Mouse (Mus musculus): ENCODE measurements at regions not wholly inside any gene's neighbourhood (a gene's known extent, or its start where the extent isn't known, plus 50 kb on each side); places are given as distances from the start of the nearest gene placed in this dataset.

GRCm38 (mm10) chr9:43466883-43467282 is 156.2 kb downstream of the Trim29 start:
- Histone ChIP-seq H3K4me1 (replicated peaks) (no peaks in the 10 kb centered on the region; the same call in none of the 2 replicates), H3K9ac (no peak overlapping the region), H3K27ac (replicated peaks) (no peak overlapping the region), H3K27me3 (no peaks in the 10 kb centered on the region), H3K9me3 (replicated peaks) (no peaks in the 10 kb centered on the region), H3K4me2 (no peak overlapping the region), H3K36me3 (replicated peaks) (no peaks in the 10 kb centered on the region), H3K4me3 (replicated peaks) (no peak overlapping the region)
- no peak for ATAC-seq (ENCODE audit: insufficient read depth)
- 27% methylated on average over 3 of the region's 3 CpGs for WGBS (ENCODE audit: insufficient replicate concordance)

GRCm38 (mm10) chr9:43469215-43469614 is 158.6 kb downstream of the Trim29 start:
- no peaks in the 10 kb centered on the region for H3K9me3 ChIP-seq (replicated peaks)
- H3K4me1 ChIP-seq (replicated peaks) = no peaks in the 10 kb centered on the region; the same call in none of the 2 replicates
- no peak overlapping the region for H3K9ac ChIP-seq
- no peak for ATAC-seq (ENCODE audit: insufficient read depth)
- whole genome bisulfite sequencing (ENCODE audit: insufficient replicate concordance) = 64% methylated on average over 10 of the region's 10 CpGs
- no peak overlapping the region for H3K27ac ChIP-seq (replicated peaks)
- H3K4me3 ChIP-seq (replicated peaks) = no peak overlapping the region
- no peaks in the 10 kb centered on the region for H3K27me3 ChIP-seq
- H3K36me3 ChIP-seq (replicated peaks) = no peaks in the 10 kb centered on the region
- H3K4me2 ChIP-seq = no peak overlapping the region

- H3K9ac ChIP-seq = no peak overlapping the region
- no peaks in the 10 kb centered on the region for H3K9me3 ChIP-seq (replicated peaks)
- no peak for ATAC-seq (ENCODE audit: insufficient read depth)
- H3K27me3 ChIP-seq = no peaks in the 10 kb centered on the region
- H3K4me3 ChIP-seq (replicated peaks) = no peak overlapping the region
- no peak overlapping the region for H3K4me2 ChIP-seq
- WGBS (ENCODE audit: insufficient replicate concordance) = 44% methylated on average over 2 of the region's 2 CpGs
- H3K4me1 ChIP-seq (replicated peaks) = no peaks in the 10 kb centered on the region
- no peaks in the 10 kb centered on the region for H3K36me3 ChIP-seq (replicated peaks)
- no peak overlapping the region for H3K27ac ChIP-seq (replicated peaks)
These were observed 161.6 kb downstream of the Trim29 start for GRCm38 (mm10) chr9:43472231-43472630.

- Histone ChIP-seq H3K4me1 (replicated peaks) (no peaks in the 10 kb centered on the region), H3K4me2 (no peak overlapping the region), H3K27ac (replicated peaks) (no peak overlapping the region), H3K9me3 (replicated peaks) (no peaks in the 10 kb centered on the region), H3K27me3 (no peaks in the 10 kb centered on the region), H3K9ac (no peak overlapping the region), H3K4me3 (replicated peaks) (no peak overlapping the region), H3K36me3 (replicated peaks) (no peaks in the 10 kb centered on the region)
- ATAC-seq (ENCODE audit: insufficient read depth) = no peak
- 34% methylated on average over 1 of the region's 1 CpGs for WGBS (ENCODE audit: insufficient replicate concordance)
These were observed 162.5 kb downstream of the Trim29 start for GRCm38 (mm10) chr9:43473164-43473563.

GRCm38 (mm10) chr9:43473601-43474302 is 163.1 kb downstream of the Trim29 start:
- no peaks in the 10 kb centered on the region for H3K4me1 ChIP-seq (replicated peaks)
- H3K36me3 ChIP-seq (replicated peaks) = no peaks in the 10 kb centered on the region
- H3K27me3 ChIP-seq = no peaks in the 10 kb centered on the region
- H3K4me2 ChIP-seq = no peak overlapping the region
- no peaks in the 10 kb centered on the region for H3K9me3 ChIP-seq (replicated peaks)
- no peak overlapping the region for H3K27ac ChIP-seq (replicated peaks)
- ATAC-seq (ENCODE audit: insufficient read depth) = no peak
- no peak overlapping the region for H3K9ac ChIP-seq
- WGBS (ENCODE audit: insufficient replicate concordance) = 57% methylated on average over 16 of the region's 16 CpGs
- H3K4me3 ChIP-seq (replicated peaks) = no peak overlapping the region

- H3K27ac ChIP-seq (replicated peaks) = no peak overlapping the region
- ATAC-seq (ENCODE audit: insufficient read depth) = no peak
- WGBS (ENCODE audit: insufficient replicate concordance) = 49% methylated on average over 4 of the region's 4 CpGs
- H3K9me3 ChIP-seq (replicated peaks) = no peaks in the 10 kb centered on the region
- no peaks in the 10 kb centered on the region for H3K4me1 ChIP-seq (replicated peaks)
- no peak overlapping the region for H3K9ac ChIP-seq
- no peaks in the 10 kb centered on the region for H3K27me3 ChIP-seq
- no peak overlapping the region for H3K4me3 ChIP-seq (replicated peaks)
- H3K36me3 ChIP-seq (replicated peaks) = no peaks in the 10 kb centered on the region
- no peak overlapping the region for H3K4me2 ChIP-seq
These were observed 163.6 kb downstream of the Trim29 start for GRCm38 (mm10) chr9:43474303-43474643.

- no peak overlapping the region for H3K27ac ChIP-seq (replicated peaks)
- no peak overlapping the region for H3K9ac ChIP-seq
- H3K9me3 ChIP-seq (replicated peaks) = no peaks in the 10 kb centered on the region
- H3K27me3 ChIP-seq = no peaks in the 10 kb centered on the region
- H3K4me1 ChIP-seq (replicated peaks) = no peaks in the 10 kb centered on the region
- WGBS (ENCODE audit: insufficient replicate concordance) = 45% methylated on average over 3 of the region's 3 CpGs
- no peak overlapping the region for H3K4me3 ChIP-seq (replicated peaks)
- H3K36me3 ChIP-seq (replicated peaks) = no peaks in the 10 kb centered on the region
- H3K4me2 ChIP-seq = no peak overlapping the region
- no peak for ATAC-seq (ENCODE audit: insufficient read depth)
These were observed 170.4 kb downstream of the Trim29 start for GRCm38 (mm10) chr9:43480826-43481591.

GRCm38 (mm10) chr9:43482101-43483090 is 171.7 kb downstream of the Trim29 start:
- ATAC-seq (ENCODE audit: insufficient read depth) = no peak
- H3K9ac ChIP-seq = no peak overlapping the region
- H3K4me2 ChIP-seq = no peak overlapping the region
- H3K36me3 ChIP-seq (replicated peaks) = no peaks in the 10 kb centered on the region
- H3K4me3 ChIP-seq (replicated peaks) = no peak overlapping the region
- H3K9me3 ChIP-seq (replicated peaks) = no peaks in the 10 kb centered on the region
- H3K27me3 ChIP-seq = no peaks in the 10 kb centered on the region
- no peak overlapping the region for H3K27ac ChIP-seq (replicated peaks)
- 63% methylated on average over 11 of the region's 11 CpGs for WGBS (ENCODE audit: insufficient replicate concordance)
- H3K4me1 ChIP-seq (replicated peaks) = no peaks in the 10 kb centered on the region

GRCm38 (mm10) chr9:43483195-43483594 is 172.5 kb downstream of the Trim29 start:
- H3K27me3 ChIP-seq = no peaks in the 10 kb centered on the region
- H3K4me1 ChIP-seq (replicated peaks) = no peaks in the 10 kb centered on the region
- no peak overlapping the region for H3K9ac ChIP-seq
- 46% methylated on average over 2 of the region's 2 CpGs for WGBS (ENCODE audit: insufficient replicate concordance)
- no peaks in the 10 kb centered on the region for H3K9me3 ChIP-seq (replicated peaks)
- ATAC-seq (ENCODE audit: insufficient read depth) = no peak
- no peak overlapping the region for H3K4me2 ChIP-seq
- H3K27ac ChIP-seq (replicated peaks) = no peak overlapping the region
- no peak overlapping the region for H3K4me3 ChIP-seq (replicated peaks)
- H3K36me3 ChIP-seq (replicated peaks) = no peaks in the 10 kb centered on the region

GRCm38 (mm10) chr9:43483906-43484305 is 173.3 kb downstream of the Trim29 start:
- no peak for ATAC-seq (ENCODE audit: insufficient read depth)
- H3K27me3 ChIP-seq = no peaks in the 10 kb centered on the region
- WGBS (ENCODE audit: insufficient replicate concordance) = 49% methylated on average over 2 of the region's 2 CpGs

GRCm38 (mm10) chr9:43486704-43487103 is 176.1 kb downstream of the Trim29 start:
- H3K9ac ChIP-seq = no peak overlapping the region
- no peak for ATAC-seq (ENCODE audit: insufficient read depth)
- no peak overlapping the region for H3K27ac ChIP-seq (replicated peaks)
- H3K4me2 ChIP-seq = no peak overlapping the region
- no peaks in the 10 kb centered on the region for H3K36me3 ChIP-seq (replicated peaks)
- H3K4me1 ChIP-seq (replicated peaks) = no peaks in the 10 kb centered on the region
- WGBS (ENCODE audit: insufficient replicate concordance) = 45% methylated on average over 4 of the region's 4 CpGs
- H3K9me3 ChIP-seq (replicated peaks) = no peaks in the 10 kb centered on the region
- H3K27me3 ChIP-seq = no peaks in the 10 kb centered on the region
- H3K4me3 ChIP-seq (replicated peaks) = no peak overlapping the region

More at GRCm38 (mm10) chr9:43483906-43484305, 173.3 kb downstream of the Trim29 start:
- Histone ChIP-seq H3K9ac (no peak overlapping the region), H3K4me3 (replicated peaks) (no peak overlapping the region), H3K4me1 (replicated peaks) (no peaks in the 10 kb centered on the region), H3K36me3 (replicated peaks) (no peaks in the 10 kb centered on the region), H3K9me3 (replicated peaks) (no peaks in the 10 kb centered on the region), H3K4me2 (no peak overlapping the region), H3K27ac (replicated peaks) (no peak overlapping the region)

Measured in liver, embryonic 15.5 days (tissue).